Comparison of ENCODE assay signal across 18 mouse cellular contexts in genomic region chr2:135302483-135302882, GRCm38 (mm10).
DNase-seq lines count a peak whose midpoint lies in the region; ATAC-seq and TF ChIP-seq lines count a peak whose summit lies in the region.
"Had no signal": no experiment of that assay in that cellular context is flagged by ENCODE, and none has a peak within 500 bp of the region (broad histone marks: within the 10 kb centered on the region; RNA-seq: fewer than 3 reads in every experiment).

No protein-coding gene starts in this region.

- TF ChIP-seq EP300 in liver, postnatal 0 days (IDR thresholded peaks at IDR 0.05; ENCODE audit: low read depth), result no peak

- H3K36me3 ChIP-seq in liver, embryonic 16.5 days (ENCODE audit: control insufficient read depth, insufficient read depth), result no peaks in the 10 kb centered on the region
- no peaks in the 10 kb centered on the region for H3K36me3 ChIP-seq in liver, postnatal 0 days (replicated peaks; ENCODE audit: insufficient read depth, low read length)
- H3K36me3 ChIP-seq: embryonic facial prominence, embryonic 13.5 days; forebrain, embryonic 15.5 days; heart, embryonic 13.5 days; hindbrain, embryonic 15.5 days had no signal

- H3K27ac ChIP-seq in liver, embryonic 16.5 days (ENCODE audit: low read length), result no peak overlapping the region
- no peak overlapping the region for H3K27ac ChIP-seq in liver, postnatal 0 days (ENCODE audit: low read depth)
- H3K27ac ChIP-seq: embryonic facial prominence, embryonic 13.5 days; forebrain, embryonic 15.5 days; heart, embryonic 13.5 days; hindbrain, embryonic 15.5 days had no signal

- no peaks in the 10 kb centered on the region for H3K27me3 ChIP-seq in liver, embryonic 16.5 days (ENCODE audit: control insufficient read depth, insufficient read depth, low read depth, low read length)
- no peaks in the 10 kb centered on the region for H3K27me3 ChIP-seq in liver, postnatal 0 days (ENCODE audit: insufficient read depth, low read length)
- H3K27me3 ChIP-seq: embryonic facial prominence, embryonic 13.5 days; forebrain, embryonic 15.5 days; heart, embryonic 13.5 days; hindbrain, embryonic 15.5 days had no signal

- no peak overlapping the region for H3K4me2 ChIP-seq in liver, embryonic 16.5 days (ENCODE audit: low read depth, low read length)
- no peak overlapping the region for H3K4me2 ChIP-seq in liver, postnatal 0 days (ENCODE audit: low read depth, low read length)
- H3K4me2 ChIP-seq: embryonic facial prominence, embryonic 13.5 days; forebrain, embryonic 15.5 days; heart, embryonic 13.5 days; hindbrain, embryonic 15.5 days had no signal

- TF ChIP-seq CTCF in liver, postnatal 0 days (IDR thresholded peaks at IDR 0.05; ENCODE audit: low read depth), result no peak

- WGBS in liver, embryonic 16.5 days (ENCODE audit: insufficient replicate concordance), result 65% methylated on average over 2 of the region's 2 CpGs
- 75% methylated on average over 2 of the region's 2 CpGs for WGBS in liver, postnatal 0 days (ENCODE audit: insufficient replicate concordance)

- peak; percentile 79 for ATAC-seq in liver, embryonic 16.5 days (ENCODE audit: low read depth)
- ATAC-seq in liver, postnatal 0 days, result peak; percentile 62
- ATAC-seq in erythroblast, adult 5-6 weeks (replicated peaks; ENCODE audit: low FRiP score, poor library complexity, severe bottlenecking), result no peak
- ATAC-seq: forebrain, embryonic 15.5 days; intestine, embryonic 16.5 days had no signal

- no peaks in the 10 kb centered on the region for H3K9me3 ChIP-seq in liver, embryonic 16.5 days (replicated peaks; ENCODE audit: control insufficient read depth, low read length)
- no peaks in the 10 kb centered on the region for H3K9me3 ChIP-seq in liver, postnatal 0 days (ENCODE audit: low read length)
- H3K9me3 ChIP-seq: embryonic facial prominence, embryonic 13.5 days; forebrain, embryonic 15.5 days; heart, embryonic 13.5 days; hindbrain, embryonic 15.5 days had no signal

- no peak overlapping the region for H3K9ac ChIP-seq in liver, embryonic 16.5 days (ENCODE audit: low read depth, low read length)
- H3K9ac ChIP-seq in liver, postnatal 0 days (replicated peaks), result no peak overlapping the region
- H3K9ac ChIP-seq: embryonic facial prominence, embryonic 13.5 days; forebrain, embryonic 15.5 days; heart, embryonic 13.5 days; hindbrain, embryonic 15.5 days had no signal

- no peaks in the 10 kb centered on the region for H3K4me1 ChIP-seq in liver, embryonic 16.5 days (ENCODE audit: control insufficient read depth, low read depth, low read length)
- peaks cover 3% of the 10 kb centered on the region; the same call in 1 of the 2 replicates for H3K4me1 ChIP-seq in liver, postnatal 0 days (ENCODE audit: insufficient read depth)
- H3K4me1 ChIP-seq: embryonic facial prominence, embryonic 13.5 days; heart, embryonic 13.5 days had no signal

- H3K4me3 ChIP-seq in liver, embryonic 16.5 days (ENCODE audit: low read depth, low read length), result no peak overlapping the region
- H3K4me3 ChIP-seq in liver, postnatal 0 days (ENCODE audit: low read depth, low read length), result no peak overlapping the region
- H3K4me3 ChIP-seq: embryonic facial prominence, embryonic 13.5 days; forebrain, embryonic 15.5 days; heart, embryonic 13.5 days; hindbrain, embryonic 15.5 days had no signal

- DNase-seq in adrenal gland, postnatal 14 days, result peak; percentile 40
- no peak for DNase-seq in adrenal gland, postnatal 36 days
- DNase-seq in liver, result no peak
- DNase-seq in fat pad, adult 2 months (ENCODE audit: extremely low read depth, low read depth, low spot score), result peak; percentile 30
- no peak for DNase-seq in liver, postnatal 0 days
- no peak for DNase-seq in cerebellum, postnatal 10 days
- DNase-seq: cerebellum, adult 11 months; cerebellum, adult 8-10 months; cerebellum, postnatal 36 days; gastrocnemius, postnatal 36 days; heart, postnatal 36 days had no signal

Comparison
In these comparisons a context has a peak if more than half of its experiments do, and no peak if none do; other contexts are left out.
1. DNase-seq: peak in adrenal gland, postnatal 14 days (single experiment) and fat pad, adult 2 months (single experiment); none in adrenal gland, postnatal 36 days (0 of 2), liver (single experiment), liver, postnatal 0 days (single experiment) and cerebellum, postnatal 10 days (0 of 2).